Mouse (Mus musculus) heart, embryonic 13.5 days (tissue): Measurements from ENCODE around the gene Unc45a. TPM values are rescaled to one million over a fixed set of nuclear protein-coding genes. Genes with fewer than 3 reads are reported as not detected.
A peak's percentile ranks its signal among the peaks of the same experiment; 100 is the strongest.

Experiments used
- ATAC-seq: fragments of 200-750 bp; cut with Nextera tagmentation; 2 replicates; pipeline ENCODE4 v1.8.0; 2017; ENCODE audit warnings: moderate TSS enrichment; ENCODE audit not compliant: insufficient number of reproducible peaks, low FRiP score, low TSS enrichment; ENCODE audit errors: extremely low read depth
- H3K27ac ChIP-seq: fragments of 300-500 bp; sonication (generic); replicated peaks from 2 replicates; pipeline ENCODE4 v1.5.1; 2015; ENCODE audit warnings: moderate library complexity, mild to moderate bottlenecking, inconsistent platforms
- H3K27me3 ChIP-seq: fragments of 300-500 bp; sonication (generic); replicated peaks from 2 replicates; pipeline ENCODE4 v1.6.1; 2015; ENCODE audit warnings: mild to moderate bottlenecking, inconsistent platforms
- H3K36me3 ChIP-seq: fragments of 300-500 bp; sonication (generic); 2 replicates; pipeline ENCODE4 v1.6.1; 2015; ENCODE audit warnings: mild to moderate bottlenecking, inconsistent platforms
- H3K4me1 ChIP-seq: fragments of 300-500 bp; sonication (generic); 2 replicates; pipeline ENCODE4 v1.6.1; 2015; ENCODE audit warnings: inconsistent platforms
- H3K4me2 ChIP-seq: fragments of 300-500 bp; sonication (generic); 2 replicates; pipeline ENCODE4 v1.6.1; 2015; ENCODE audit warnings: inconsistent platforms, mild to moderate bottlenecking, moderate library complexity
- H3K4me3 ChIP-seq: fragments of 300-500 bp; sonication (generic); 2 replicates; pipeline ENCODE4 v1.5.1; 2015; ENCODE audit warnings: moderate library complexity, mild to moderate bottlenecking, inconsistent platforms
- H3K9ac ChIP-seq: fragments of 300-500 bp; sonication (generic); 2 replicates; pipeline ENCODE4 v1.6.1; 2015; ENCODE audit warnings: inconsistent platforms, mild to moderate bottlenecking, moderate library complexity
- H3K9me3 ChIP-seq: fragments of 300-500 bp; sonication (generic); 2 replicates; pipeline ENCODE4 v1.6.1; 2016; ENCODE audit warnings: inconsistent platforms
- WGBS: fragments of 180-500 bp; shearing (Covaris S2); methylation state at CpG from one replicate; pipeline ENCODE4 v1.1.7; 2015; ENCODE audit warnings: mixed read lengths; 5-methylcytosine and 5-hydroxymethylcytosine counted together
- polyA plus RNA-seq: library from polyadenylated mRNA; unstranded; fragments of >200 nt; fragmentation: Nextera tagmentation; extraction: Ambion mirVana; gene quantifications from 2 replicates; pipeline ENCODE4 v1.2.1, GENCODE M21; 2015

Unc45a gene
- polyA plus RNA-seq, 1 experiment from 2014 or later: 20.1 TPM

- H3K9ac ChIP-seq: 0 out of 2 replicates have a peak overlapping the region, but pooled peaks have one; percentile 19
- 48% methylated on average over 3 of the region's 3 CpGs for WGBS
- no peak overlapping the region for H3K4me3 ChIP-seq
- peaks cover 17% of the 10 kb centered on the region for H3K4me1 ChIP-seq
- H3K9me3 ChIP-seq: no peaks in the 10 kb centered on the region
- H3K27ac ChIP-seq: no peak overlapping the region
- H3K4me2 ChIP-seq: no peak overlapping the region
- no peaks in the 10 kb centered on the region for H3K27me3 ChIP-seq
- peaks cover 11% of the 10 kb centered on the region; the same call in 1 of the 2 replicates for H3K36me3 ChIP-seq
- ATAC-seq: no peak
Observed at GRCm38 (mm10) chr7:80374280-80374679, 33.5 kb upstream of the Unc45a start.

GRCm38 (mm10) chr7:80373850-80374249 lies 33.0 kb upstream of the Unc45a start:
- no peaks in the 10 kb centered on the region for H3K9me3 ChIP-seq
- no peak overlapping the region for H3K27ac ChIP-seq
- peaks cover 22% of the 10 kb centered on the region for H3K4me1 ChIP-seq
- peaks cover 6% of the 10 kb centered on the region; the same call in 1 of the 2 replicates for H3K36me3 ChIP-seq
- H3K27me3 ChIP-seq: no peaks in the 10 kb centered on the region
- H3K4me3 ChIP-seq: no peak overlapping the region
- WGBS: 81% methylated on average over 12 of the region's 12 CpGs
- 0 out of 2 replicates have a peak overlapping the region, but pooled peaks have one; percentile 19 for H3K9ac ChIP-seq
- no peak overlapping the region for H3K4me2 ChIP-seq
- no peak for ATAC-seq

- H3K9me3 ChIP-seq: no peaks in the 10 kb centered on the region
- no peaks in the 10 kb centered on the region for H3K27me3 ChIP-seq
- H3K4me1 ChIP-seq: peaks cover 25% of the 10 kb centered on the region
- ATAC-seq: no peak
- H3K9ac ChIP-seq: no peak overlapping the region
- WGBS: 68% methylated on average over 4 of the region's 4 CpGs
- H3K4me2 ChIP-seq: no peak overlapping the region
- H3K27ac ChIP-seq: no peak overlapping the region
- peaks cover 5% of the 10 kb centered on the region for H3K36me3 ChIP-seq
- no peak overlapping the region for H3K4me3 ChIP-seq
Observed at GRCm38 (mm10) chr7:80373352-80373751, 32.5 kb upstream of the Unc45a start.

DNA sequence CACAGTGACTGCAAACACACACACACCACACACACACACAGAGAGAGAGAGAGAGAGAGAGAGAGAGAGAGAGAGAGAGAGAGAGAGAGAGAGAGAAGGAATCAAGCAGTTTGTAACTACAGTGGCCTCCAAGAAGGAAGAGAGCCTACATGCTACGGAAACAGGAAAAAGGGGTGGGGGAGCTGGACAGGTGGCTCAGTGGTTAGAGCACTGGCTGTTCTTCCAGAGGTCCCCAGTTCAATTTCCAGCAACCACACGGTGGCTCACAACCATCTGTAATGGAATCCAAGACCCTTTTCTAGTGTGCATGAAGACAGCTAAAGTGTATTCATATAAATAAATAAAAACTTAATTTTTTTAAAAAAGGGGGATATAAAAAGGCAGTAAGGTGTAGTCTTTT lies 31.9 kb upstream of the Unc45a start:
- 47% methylated on average over 2 of the region's 2 CpGs for WGBS
- no peak overlapping the region for H3K9ac ChIP-seq
- no peaks in the 10 kb centered on the region for H3K27me3 ChIP-seq
- no peak for ATAC-seq
- no peak overlapping the region for H3K4me2 ChIP-seq
- no peaks in the 10 kb centered on the region for H3K9me3 ChIP-seq
- H3K36me3 ChIP-seq: peaks cover 10% of the 10 kb centered on the region
- peaks cover 29% of the 10 kb centered on the region for H3K4me1 ChIP-seq
- no peak overlapping the region for H3K4me3 ChIP-seq
- H3K27ac ChIP-seq: no peak overlapping the region

DNA sequence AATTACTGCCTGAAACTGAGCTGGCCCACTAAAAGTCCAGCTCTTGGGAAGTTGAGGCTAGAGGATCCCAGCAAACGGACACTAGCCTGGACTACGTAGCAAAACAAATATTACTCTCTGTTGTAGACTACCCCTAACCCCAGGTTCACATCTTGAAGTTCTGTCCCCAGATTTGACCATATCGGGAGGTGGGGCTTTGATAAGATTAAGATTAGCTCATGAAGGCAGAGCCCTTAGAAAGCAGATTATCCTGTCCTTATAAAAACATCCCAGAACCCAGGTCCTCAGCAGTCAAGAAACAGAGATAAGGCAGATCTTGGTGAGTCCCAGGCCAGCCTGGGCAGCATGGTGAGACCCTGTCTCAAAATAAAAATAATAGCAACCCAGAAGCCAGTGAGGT lies 31.4 kb upstream of the Unc45a start:
- H3K27me3 ChIP-seq: no peaks in the 10 kb centered on the region
- peaks cover 28% of the 10 kb centered on the region for H3K4me1 ChIP-seq
- no peak overlapping the region for H3K27ac ChIP-seq
- 36% methylated on average over 3 of the region's 3 CpGs for WGBS
- H3K9ac ChIP-seq: no peak overlapping the region
- peaks cover 15% of the 10 kb centered on the region for H3K36me3 ChIP-seq
- no peak overlapping the region for H3K4me2 ChIP-seq
- no peak for ATAC-seq
- H3K9me3 ChIP-seq: no peaks in the 10 kb centered on the region
- H3K4me3 ChIP-seq: no peak overlapping the region

DNA sequence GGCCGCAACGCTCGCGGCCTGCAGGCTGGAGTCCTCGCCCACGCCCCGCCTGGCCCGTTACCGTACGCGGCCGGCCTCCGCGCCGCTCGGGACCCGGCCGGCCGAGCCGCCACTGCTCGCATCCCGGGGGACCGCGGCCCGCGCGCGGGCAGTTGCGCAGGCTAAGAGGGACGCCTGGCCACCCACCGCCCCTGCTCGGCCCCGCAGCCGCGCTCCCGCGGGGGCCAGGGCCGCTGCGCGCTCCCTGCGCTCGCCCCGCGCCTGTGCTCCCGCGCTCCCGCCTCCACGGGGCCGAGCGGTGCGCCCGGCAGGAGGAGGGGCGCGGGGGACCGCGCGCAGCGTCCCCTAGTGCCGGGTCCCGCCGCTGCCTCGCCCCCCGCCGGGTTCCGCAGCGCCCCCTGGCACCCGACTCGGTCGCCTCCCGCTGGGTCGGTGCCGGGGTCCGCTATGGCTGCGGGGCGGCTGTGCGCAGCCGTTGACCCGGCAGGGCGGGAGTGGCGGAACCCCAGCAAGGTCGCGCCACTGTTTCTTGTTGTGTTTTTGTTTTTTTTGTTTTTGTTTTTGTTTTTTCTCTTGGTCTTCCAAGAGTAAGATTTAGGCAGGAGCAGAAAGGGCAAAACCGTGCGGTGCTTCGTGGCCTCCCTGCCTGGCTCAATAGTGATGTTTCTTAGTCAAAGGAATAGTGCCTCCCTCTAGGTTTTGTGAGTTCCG lies 30.4 kb upstream of the Unc45a start, which contains the start of gene Man2a2:
Man2a2 (minus strand) TSS at position 335 of the 711 bp plus-strand sequence.
- Histone ChIP-seq H3K4me3 (peak within 1 kb of the TSS; percentile 91), H3K4me2 (peak within 1 kb of the TSS; percentile 85), H3K27me3 (no peaks in the 10 kb centered on the region), H3K27ac (peak within 1 kb of the TSS; percentile 92), H3K4me1 (peaks cover 28% of the 10 kb centered on the region), H3K36me3 (peaks cover 25% of the 10 kb centered on the region), H3K9ac (peak within 1 kb of the TSS; percentile 94), H3K9me3 (no peaks in the 10 kb centered on the region)
- under 1% methylated on average over 71 of the region's 86 CpGs for WGBS
- ATAC-seq: peak; percentile 56

GRCm38 (mm10) chr7:80370649-80371040 lies 29.8 kb upstream of the Unc45a start:
- Histone ChIP-seq H3K4me1 (peaks cover 31% of the 10 kb centered on the region), H3K36me3 (peaks cover 31% of the 10 kb centered on the region), H3K27me3 (no peaks in the 10 kb centered on the region), H3K4me3 (peak overlapping the region; percentile 91), H3K4me2 (peak overlapping the region; percentile 85), H3K27ac (peak overlapping the region; percentile 92), H3K9ac (peak overlapping the region; percentile 94), H3K9me3 (no peaks in the 10 kb centered on the region)
- peak; percentile 47; the same call in 1 of the 2 replicates for ATAC-seq
- under 1% methylated on average over 31 of the region's 31 CpGs for WGBS

GRCm38 (mm10) chr7:80369967-80370431 lies 29.2 kb upstream of the Unc45a start:
- no peak for ATAC-seq

GRCm38 (mm10) chr7:80369461-80369860 lies 28.7 kb upstream of the Unc45a start:
- Histone ChIP-seq H3K9ac (peak overlapping the region; percentile 94), H3K4me2 (peak overlapping the region; percentile 85), H3K9me3 (no peaks in the 10 kb centered on the region), H3K27me3 (no peaks in the 10 kb centered on the region), H3K27ac (peak overlapping the region; percentile 29; the same call in 1 of the 2 replicates), H3K4me1 (peaks cover 31% of the 10 kb centered on the region), H3K4me3 (peak overlapping the region; percentile 91), H3K36me3 (peaks cover 42% of the 10 kb centered on the region)
- no peak for ATAC-seq
- 64% methylated on average over 5 of the region's 5 CpGs for WGBS

More at GRCm38 (mm10) chr7:80369967-80370431, 29.2 kb upstream of the Unc45a start:
- H3K4me3 ChIP-seq: peak overlapping the region; percentile 91
- peak overlapping the region; percentile 94 for H3K9ac ChIP-seq
- H3K27me3 ChIP-seq: no peaks in the 10 kb centered on the region
- peaks cover 31% of the 10 kb centered on the region for H3K4me1 ChIP-seq
- peaks cover 37% of the 10 kb centered on the region for H3K36me3 ChIP-seq
- H3K9me3 ChIP-seq: no peaks in the 10 kb centered on the region
- 51% methylated on average over 4 of the region's 4 CpGs for WGBS
- peak overlapping the region; percentile 92 for H3K27ac ChIP-seq
- H3K4me2 ChIP-seq: peak overlapping the region; percentile 85

DNA sequence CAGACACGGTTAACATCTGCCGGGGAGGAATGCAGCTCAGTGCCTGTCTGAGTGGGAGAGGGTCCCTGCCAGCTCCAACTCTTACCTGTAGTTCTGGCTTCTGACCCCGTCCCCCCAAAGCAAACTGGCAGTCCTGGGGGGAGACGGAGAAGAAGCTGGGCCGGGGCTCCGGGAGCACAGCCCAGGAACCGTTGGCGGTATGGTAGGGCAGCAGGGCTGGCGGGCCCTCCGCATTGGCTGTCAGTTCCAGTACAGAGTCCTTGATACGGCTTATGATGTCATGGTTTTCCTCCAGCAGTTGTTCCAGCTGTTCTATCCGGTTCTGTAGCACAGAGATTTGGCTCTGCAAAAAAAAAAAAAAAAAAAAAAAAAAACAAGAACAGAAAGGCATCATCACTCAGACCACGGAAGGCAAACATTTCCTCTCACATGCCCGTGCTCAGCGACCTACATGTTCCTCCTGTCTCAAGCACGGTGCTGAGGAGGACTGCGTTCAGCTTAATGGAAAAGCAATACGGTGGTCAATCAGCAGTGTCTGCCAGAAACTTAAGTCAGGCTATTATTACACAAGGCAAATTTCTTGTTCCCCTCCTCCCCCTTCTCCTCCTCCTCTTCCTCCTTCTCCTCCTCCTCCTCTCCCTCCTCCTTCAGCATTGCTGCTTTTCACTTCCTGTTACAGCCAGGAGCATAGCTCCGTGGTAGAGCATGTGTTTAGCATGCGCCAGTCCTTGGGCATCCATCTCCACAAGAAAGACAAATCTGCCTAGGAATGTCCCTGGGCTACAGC lies 28.0 kb upstream of the Unc45a start:
- H3K9me3 ChIP-seq: no peaks in the 10 kb centered on the region
- H3K4me2 ChIP-seq: peak overlapping the region; percentile 85
- peaks cover 49% of the 10 kb centered on the region for H3K36me3 ChIP-seq
- no peaks in the 10 kb centered on the region for H3K27me3 ChIP-seq
- WGBS: 67% methylated on average over 20 of the region's 20 CpGs
- H3K4me3 ChIP-seq: peak overlapping the region; percentile 6; the same call in 1 of the 2 replicates
- ATAC-seq: no peak
- peak overlapping the region; percentile 61 for H3K27ac ChIP-seq
- peak overlapping the region; percentile 94 for H3K9ac ChIP-seq
- peaks cover 31% of the 10 kb centered on the region for H3K4me1 ChIP-seq

- no peak overlapping the region for H3K4me3 ChIP-seq
- no peak for ATAC-seq
- no peaks in the 10 kb centered on the region for H3K27me3 ChIP-seq
- 79% methylated on average over 9 of the region's 9 CpGs for WGBS
- H3K36me3 ChIP-seq: peaks cover 57% of the 10 kb centered on the region
- peak overlapping the region; percentile 61 for H3K27ac ChIP-seq
- 0 out of 2 replicates have a peak overlapping the region, but pooled peaks have one; percentile 85 for H3K4me2 ChIP-seq
- H3K4me1 ChIP-seq: peaks cover 31% of the 10 kb centered on the region
- H3K9me3 ChIP-seq: no peaks in the 10 kb centered on the region
- H3K9ac ChIP-seq: peak overlapping the region; percentile 50; the same call in 1 of the 2 replicates
Observed at GRCm38 (mm10) chr7:80368009-80368408, 27.2 kb upstream of the Unc45a start.
